Mouse (Mus musculus): ENCODE measurements around the gene Npas2. TPM values are rescaled to one million over a fixed set of nuclear protein-coding genes. Genes with fewer than 3 reads are reported as not detected.

Gene Npas2
- polyA plus RNA-seq, 1 experiment from 2014 or later, result 9.8 TPM

DNA sequence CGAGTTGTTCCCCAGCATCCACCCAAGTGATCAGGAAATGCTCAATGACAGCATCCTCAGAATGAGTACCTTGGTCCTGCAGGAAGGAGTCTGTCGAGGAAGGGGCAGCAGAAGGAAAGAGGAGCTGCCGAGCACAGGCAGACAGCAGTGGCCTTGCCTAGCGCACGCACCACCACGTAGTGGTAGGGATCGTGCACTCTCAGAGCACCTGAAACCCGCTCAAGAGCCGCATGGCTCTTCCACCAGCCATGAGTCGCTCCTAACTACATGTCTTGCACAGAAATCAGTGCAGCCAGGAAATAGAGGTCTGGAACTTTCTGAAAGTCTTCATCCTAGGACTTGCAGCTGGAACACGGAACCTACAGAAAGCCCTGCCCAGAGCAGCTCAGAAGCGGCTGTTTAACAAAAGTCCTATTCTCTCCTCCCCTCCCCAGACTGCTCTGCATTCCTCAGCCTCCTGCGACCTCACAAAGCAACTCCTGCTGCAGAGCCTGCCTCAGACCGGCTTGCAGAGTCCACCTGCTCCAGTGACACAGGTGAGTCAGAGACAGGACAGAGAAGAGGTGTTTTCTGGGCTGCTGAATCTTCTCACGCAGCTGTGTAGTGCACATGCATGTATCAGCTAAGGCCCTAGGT lies 142.1 kb downstream of the Npas2 start:
- DNase-seq (ENCODE audit: low read depth, low spot score) (no peak), ATAC-seq (no peak)
- TF ChIP-seq CTCF (IDR thresholded peaks at IDR 0.05), result no peak
- POLR2A ChIA-PET, result no interaction called here
- no peaks in the 10 kb centered on the region for H3K27me3 ChIP-seq
- CTCF ChIA-PET, result no interaction called here
- in situ Hi-C loops (cut with MboI; ENCODE audit: low pct_unique_long_range_greater_than_20kb), result no loop called here

DNA sequence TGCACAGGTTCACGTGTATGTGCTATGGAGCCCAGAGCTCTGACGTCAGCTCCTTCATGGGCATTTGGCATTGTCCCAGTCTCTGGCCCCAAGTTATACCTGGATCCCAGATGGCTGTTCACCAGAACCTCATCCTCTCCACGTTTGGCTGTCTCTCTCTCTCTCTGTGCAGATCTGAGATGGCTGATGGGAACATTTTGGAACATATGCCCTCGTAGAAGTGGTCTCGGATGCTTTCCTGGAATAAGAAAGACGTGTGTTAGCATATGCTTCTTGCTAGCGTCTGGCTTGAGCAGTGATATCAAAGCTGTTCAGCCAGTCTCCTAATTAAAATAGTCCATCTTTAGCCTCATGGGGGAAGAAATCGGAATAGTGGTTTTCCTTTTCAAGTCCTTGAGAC lies 143.3 kb downstream of the Npas2 start:
- no peak for TF ChIP-seq CTCF (IDR thresholded peaks at IDR 0.05)
- DNase-seq (ENCODE audit: low read depth, low spot score), result no peak
- CTCF ChIA-PET, result interaction anchor here (0.7 kb wide), 1 partner anchor 172 kb away, joined by 3 read pairs; no protein-coding TSS in a partner anchor
- no peak for ATAC-seq
- H3K27me3 ChIP-seq, result no peaks in the 10 kb centered on the region
- in situ Hi-C loops (cut with MboI; ENCODE audit: low pct_unique_long_range_greater_than_20kb), result no loop called here
- POLR2A ChIA-PET, result no interaction called here

DNA sequence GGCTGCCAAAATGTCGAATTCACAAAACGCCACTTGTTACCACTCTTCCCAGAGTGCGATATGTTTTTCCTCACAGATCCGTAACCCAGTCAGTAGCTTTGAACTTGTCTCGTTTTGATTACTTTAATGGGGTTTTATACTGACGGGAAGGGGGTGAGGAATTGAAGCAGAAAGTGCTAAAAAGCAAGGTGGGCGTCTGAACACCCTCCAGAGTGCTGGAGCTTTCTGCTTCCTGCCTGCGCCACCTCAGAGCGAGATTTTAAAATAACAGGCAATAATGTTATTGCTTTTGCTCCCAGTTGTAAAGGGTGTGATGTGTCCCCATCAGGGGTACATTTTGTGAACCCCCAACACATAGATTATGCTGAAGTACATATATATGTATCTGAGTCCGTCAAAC lies 145.3 kb downstream of the Npas2 start:
- ChIA-PET POLR2A (no interaction called here), CTCF (interaction anchor here (1.4 kb wide), 1 partner anchor 338 kb away, joined by 3 read pairs; no protein-coding TSS in a partner anchor)
- in situ Hi-C loops (cut with MboI; ENCODE audit: low pct_unique_long_range_greater_than_20kb), result no loop called here
- H3K27me3 ChIP-seq, result no peaks in the 10 kb centered on the region
- DNase-seq (ENCODE audit: low read depth, low spot score) (no peak), ATAC-seq (no peak)
- no peak for TF ChIP-seq CTCF (IDR thresholded peaks at IDR 0.05)

DNA sequence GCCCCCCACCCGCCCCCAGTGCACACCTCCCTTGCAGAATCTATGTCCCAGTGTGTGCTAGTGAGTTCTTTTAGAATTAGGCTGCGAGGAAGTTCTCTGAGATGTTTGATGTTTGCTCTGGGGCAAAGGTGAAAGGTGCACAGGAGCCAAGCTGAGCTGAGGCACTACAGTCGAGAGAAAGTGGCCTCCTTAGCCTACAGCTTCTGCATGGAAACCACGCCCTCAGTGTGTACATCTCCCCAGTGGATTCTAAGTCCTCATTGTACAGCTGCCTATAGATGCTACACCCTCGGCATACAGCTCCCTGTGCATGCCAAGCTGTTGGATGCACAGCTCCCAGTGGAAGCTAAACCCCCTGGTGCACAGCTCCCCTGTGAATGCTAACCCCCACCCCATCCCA lies 145.9 kb downstream of the Npas2 start:
- DNase-seq (ENCODE audit: low read depth, low spot score) (no peak), ATAC-seq (no peak)
- no peak for TF ChIP-seq CTCF (IDR thresholded peaks at IDR 0.05)
- ChIA-PET POLR2A (no interaction called here), CTCF (interaction anchor here (1.4 kb wide), 1 partner anchor 338 kb away, joined by 3 read pairs; no protein-coding TSS in a partner anchor)
- no peaks in the 10 kb centered on the region for H3K27me3 ChIP-seq
- in situ Hi-C loops (cut with MboI; ENCODE audit: low pct_unique_long_range_greater_than_20kb), result no loop called here

DNA sequence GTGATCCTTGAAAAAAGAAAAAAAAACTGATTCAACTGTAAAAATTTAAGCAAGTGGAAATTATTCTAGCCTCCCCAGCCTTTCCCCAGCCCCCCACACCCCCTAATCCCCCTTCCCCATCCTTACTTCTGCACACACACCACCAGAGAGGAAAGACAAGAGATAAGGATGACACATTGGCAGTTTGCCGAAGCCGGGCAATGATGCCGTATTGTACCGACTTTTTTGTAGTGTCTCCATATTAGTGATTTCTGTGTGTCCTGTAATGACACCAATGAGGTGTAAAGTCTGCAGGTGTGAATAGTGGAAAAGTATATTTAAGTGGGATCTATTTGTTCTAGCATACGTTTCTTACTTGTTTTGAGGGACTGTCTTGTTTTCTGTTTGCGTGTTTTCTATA lies 146.6 kb downstream of the Npas2 start:
- in situ Hi-C loops (cut with MboI; ENCODE audit: low pct_unique_long_range_greater_than_20kb), result loop anchor here (5.0 kb wide), 2 partner anchors 138 to 328 kb away; no protein-coding TSS in a partner anchor
- ATAC-seq (no peak), DNase-seq (ENCODE audit: low read depth, low spot score) (no peak)
- ChIA-PET POLR2A (no interaction called here), CTCF (interaction anchor here (1.4 kb wide), 1 partner anchor 339 kb away, joined by 3 read pairs; no protein-coding TSS in a partner anchor)
- no peaks in the 10 kb centered on the region for H3K27me3 ChIP-seq
- TF ChIP-seq CTCF (IDR thresholded peaks at IDR 0.05), result no peak

DNA sequence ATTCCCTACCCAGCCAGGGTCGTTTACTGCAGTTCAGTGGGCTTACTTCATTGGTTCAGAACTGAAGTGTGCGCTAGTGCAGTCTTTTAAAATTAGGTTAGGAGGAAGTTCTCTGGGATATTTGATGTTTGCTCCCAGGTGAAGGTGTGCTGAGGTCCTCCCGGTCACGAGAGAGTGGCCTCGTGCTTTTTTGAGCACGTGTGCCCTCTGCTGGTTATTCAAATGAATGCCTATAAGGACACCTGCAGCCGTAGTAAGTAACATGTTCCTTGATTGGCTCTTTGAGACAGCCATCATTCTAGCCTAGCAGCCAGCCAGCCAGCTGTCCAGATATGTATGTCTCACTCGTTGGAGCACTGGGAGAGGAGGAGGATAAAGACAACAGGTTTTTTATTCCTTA lies 147.1 kb downstream of the Npas2 start:
- in situ Hi-C loops (cut with MboI; ENCODE audit: low pct_unique_long_range_greater_than_20kb), result loop anchor here (5.0 kb wide), 2 partner anchors 138 to 328 kb away; no protein-coding TSS in a partner anchor
- peak; percentile 86 for TF ChIP-seq CTCF (IDR thresholded peaks at IDR 0.05)
- H3K27me3 ChIP-seq, result no peaks in the 10 kb centered on the region
- DNase-seq (ENCODE audit: low read depth, low spot score) (peak; percentile 19), ATAC-seq (no peak)
- CTCF ChIA-PET, result interaction anchor here (0.6 to 1.6 kb wide), 4 partner anchors 134 to 335 kb away, joined by 3 to 10 read pairs (median 4); no protein-coding TSS in a partner anchor
- POLR2A ChIA-PET, result no interaction called here

DNA sequence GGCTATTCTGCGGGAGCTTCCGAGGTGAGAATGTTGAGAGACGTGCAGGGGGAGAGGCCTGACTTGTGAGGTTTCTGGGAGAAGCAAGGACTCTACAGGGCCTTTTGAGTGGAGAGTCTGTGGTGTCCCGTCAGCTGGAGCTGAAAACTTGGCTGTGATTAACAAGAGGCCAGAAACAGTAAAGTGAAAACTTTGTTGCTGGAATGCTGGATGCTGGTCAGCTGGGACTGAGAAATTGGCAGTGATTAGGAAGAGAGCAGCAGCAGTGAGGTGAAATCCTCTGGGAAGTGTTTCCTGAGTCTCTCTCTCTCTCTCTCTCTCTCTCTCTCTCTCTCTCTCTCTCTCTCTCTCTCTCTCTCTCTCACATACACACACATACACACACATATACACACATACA lies 148.3 kb downstream of the Npas2 start:
- TF ChIP-seq CTCF (IDR thresholded peaks at IDR 0.05), result no peak
- ATAC-seq (no peak), DNase-seq (ENCODE audit: low read depth, low spot score) (no peak)
- in situ Hi-C loops (cut with MboI; ENCODE audit: low pct_unique_long_range_greater_than_20kb), result loop anchor here (5.0 kb wide), 2 partner anchors 140 to 330 kb away; no protein-coding TSS in a partner anchor
- ChIA-PET POLR2A (no interaction called here), CTCF (interaction anchor here (1.3 to 1.6 kb wide), 3 partner anchors 135 to 334 kb away, joined by 4 to 10 read pairs (median 5); no protein-coding TSS in a partner anchor)
- no peaks in the 10 kb centered on the region for H3K27me3 ChIP-seq

DNA sequence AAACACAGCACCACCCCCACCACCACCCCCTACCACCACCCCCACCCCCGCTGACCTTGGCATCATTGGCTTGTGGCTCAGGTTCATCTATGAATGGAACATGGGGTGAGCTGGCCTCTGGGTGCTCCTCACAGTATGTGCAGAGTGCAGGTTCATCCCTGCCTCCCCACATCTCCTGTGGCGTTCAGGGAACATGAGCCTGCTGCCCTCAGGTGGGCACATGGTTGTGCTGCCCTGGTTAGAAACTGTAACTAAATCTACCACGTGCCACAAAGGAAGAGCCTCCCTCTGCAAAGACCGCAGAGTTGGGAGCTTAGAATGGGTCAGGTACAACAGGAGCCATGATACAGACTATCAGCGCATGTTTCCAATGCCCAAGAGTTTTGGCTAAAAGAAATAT lies 149.7 kb downstream of the Npas2 start:
- H3K27me3 ChIP-seq, result no peaks in the 10 kb centered on the region
- DNase-seq (ENCODE audit: low read depth, low spot score) (no peak), ATAC-seq (no peak)
- POLR2A ChIA-PET, result no interaction called here
- no peak for TF ChIP-seq CTCF (IDR thresholded peaks at IDR 0.05)
- in situ Hi-C loops (cut with MboI; ENCODE audit: low pct_unique_long_range_greater_than_20kb), result loop anchor here (5.0 kb wide), 2 partner anchors 141 to 331 kb away; no protein-coding TSS in a partner anchor
- CTCF ChIA-PET, result no interaction called here

DNA sequence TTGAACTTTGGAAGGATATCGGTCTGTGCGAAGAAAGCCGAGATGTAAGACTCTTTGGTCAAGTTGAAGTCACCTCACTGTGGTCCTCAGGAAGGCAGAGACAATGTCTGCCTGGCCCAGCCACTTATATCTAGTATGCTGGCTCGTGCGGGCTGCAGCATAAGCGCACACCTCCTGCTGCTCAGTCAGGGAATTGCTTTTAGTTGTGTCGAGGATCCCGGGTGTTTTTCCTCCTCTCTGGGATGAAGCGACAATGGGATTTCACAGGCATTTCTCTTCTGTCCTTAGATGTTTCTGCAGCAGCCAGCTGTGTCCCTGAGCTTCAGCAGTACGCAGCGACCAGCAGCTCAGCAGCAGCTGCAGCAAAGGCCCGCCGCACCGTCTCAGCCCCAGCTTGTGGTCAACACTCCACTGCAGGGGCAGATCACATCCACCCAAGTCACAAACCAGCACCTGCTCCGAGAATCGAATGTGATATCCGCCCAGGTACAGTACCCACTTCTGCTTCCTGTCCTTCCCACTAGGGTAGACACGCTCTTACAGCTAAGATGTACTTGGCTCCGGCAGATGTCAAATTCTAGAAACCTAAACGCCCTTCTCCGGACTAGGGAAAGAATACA lies 151.6 kb downstream of the Npas2 start:
- no peak for DNase-seq (ENCODE audit: low read depth, low spot score)

DNA sequence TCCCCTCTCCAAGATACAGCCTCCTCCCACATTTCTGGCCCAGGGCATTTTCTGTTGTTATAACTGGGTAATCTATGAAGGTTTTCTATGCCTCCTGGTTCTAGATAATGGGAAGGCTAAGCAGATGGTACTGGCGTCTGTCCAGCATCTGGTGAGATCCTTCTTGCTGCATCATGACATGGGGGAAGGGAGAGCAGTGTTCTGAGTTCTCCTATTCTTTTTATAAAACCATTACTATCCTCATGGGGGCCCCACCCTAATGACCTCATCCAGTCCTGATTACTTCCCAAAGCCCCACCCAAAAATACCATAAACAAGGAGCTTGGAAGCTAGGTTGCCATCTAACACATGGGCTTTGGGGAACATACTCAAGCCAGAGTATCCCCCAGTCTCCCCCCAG lies 155.5 kb downstream of the Npas2 start:
- ATAC-seq (peak; percentile 44), DNase-seq (ENCODE audit: low read depth, low spot score) (no peak)

More for the DNA sequence above, 151.6 kb downstream of the Npas2 start:
- in situ Hi-C loops (cut with MboI; ENCODE audit: low pct_unique_long_range_greater_than_20kb), result loop anchor here (5.0 kb wide), 2 partner anchors 143 to 333 kb away; no protein-coding TSS in a partner anchor
- no peaks in the 10 kb centered on the region for H3K27me3 ChIP-seq
- POLR2A ChIA-PET, result no interaction called here
- TF ChIP-seq CTCF (IDR thresholded peaks at IDR 0.05), result no peak
- no peak for ATAC-seq
- CTCF ChIA-PET, result interaction anchor here (1.9 kb wide), 1 partner anchor 335 kb away, joined by 5 read pairs; no protein-coding TSS in a partner anchor

DNA sequence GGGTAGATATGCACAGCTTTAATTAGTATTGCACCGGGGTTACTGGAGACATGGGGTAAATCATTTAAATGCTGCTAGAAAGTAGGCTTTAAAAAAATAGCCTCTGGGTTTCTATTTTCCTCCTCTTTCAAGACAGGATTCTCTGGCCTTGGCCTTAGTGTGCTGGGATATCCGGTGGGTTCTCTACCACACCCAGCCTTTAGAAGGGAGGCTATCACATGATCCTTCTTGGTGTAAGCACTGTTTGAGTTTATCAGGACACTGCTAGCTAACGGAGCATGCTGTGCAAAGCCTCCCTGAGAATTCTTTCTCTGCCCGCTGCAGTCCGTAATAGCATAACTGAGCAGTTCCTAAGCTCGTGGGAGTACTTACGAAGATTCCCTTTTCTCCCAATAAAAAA lies 155.9 kb downstream of the Npas2 start:
- ChIA-PET CTCF (interaction anchor here (1.2 kb wide), 1 partner anchor 339 kb away, joined by 3 read pairs; no protein-coding TSS in a partner anchor), POLR2A (interaction anchor here (0.9 kb wide), 1 partner anchor 22 kb away, joined by 3 read pairs; no protein-coding TSS in a partner anchor)
- ATAC-seq, result no peak
- DNase-seq (ENCODE audit: low read depth, low spot score), result no peak
- in situ Hi-C loops (cut with MboI; ENCODE audit: low pct_unique_long_range_greater_than_20kb), result no loop called here
- TF ChIP-seq CTCF (IDR thresholded peaks at IDR 0.05), result no peak
- H3K27me3 ChIP-seq, result no peaks in the 10 kb centered on the region

More for the DNA sequence above, 155.5 kb downstream of the Npas2 start:
- ChIA-PET CTCF (interaction anchor here (1.2 kb wide), 1 partner anchor 339 kb away, joined by 3 read pairs; no protein-coding TSS in a partner anchor), POLR2A (interaction anchor here (0.9 kb wide), 1 partner anchor 23 kb away, joined by 3 read pairs; no protein-coding TSS in a partner anchor)
- TF ChIP-seq CTCF (IDR thresholded peaks at IDR 0.05), result no peak
- H3K27me3 ChIP-seq, result no peaks in the 10 kb centered on the region
- in situ Hi-C loops (cut with MboI; ENCODE audit: low pct_unique_long_range_greater_than_20kb), result no loop called here

Measured in Patski (cell line).